Mouse (Mus musculus) testis, adult 2 months (tissue): ENCODE measurements around the gene Exoc4.

ENCODE experiments used
- CTCF ChIP-seq: fragments of 200-500 bp; IDR thresholded peaks from 2 replicates; pipeline ENCODE4 v1.5.1; 2012; ENCODE audit warnings: low read depth, mild to moderate bottlenecking, inconsistent platforms, low read length, moderate library complexity; ENCODE audit not compliant: control insufficient read depth, insufficient read depth, insufficient replicate concordance
- POLR2A ChIP-seq: fragments of 200-500 bp; IDR thresholded peaks from 2 replicates; pipeline ENCODE4 v1.6.1; 2012; ENCODE audit warnings: low read depth, mild to moderate bottlenecking, inconsistent platforms, low read length, moderate library complexity; ENCODE audit not compliant: control insufficient read depth

GRCm38 (mm10) chr6:33551934-33552333 is 303.0 kb downstream of the Exoc4 start:
- no peak for TF ChIP-seq POLR2A
- TF ChIP-seq CTCF: no peak
